Mouse (Mus musculus) MEL (cell line): Measurements from ENCODE around the gene S100a16. TPM values are rescaled to one million over a fixed set of nuclear protein-coding genes. Genes with fewer than 3 reads are reported as not detected.

Source experiments
- DNase-seq: peaks from one replicate; pipeline ENCODE4 v3.0.0; 2011; ENCODE audit warnings: low read depth, low spot score
- H3K27ac ChIP-seq: 2 replicates; pipeline ENCODE4 v1.5.1; 2012; ENCODE audit warnings: low read depth, mild to moderate bottlenecking, control low read depth, low read length, moderate library complexity; ENCODE audit not compliant: control insufficient read depth
- H3K27me3 ChIP-seq, 2 experiments: fragments of 150-350 bp in 1 of 2; sonication (generic) in 1 of 2; 2 replicates each; pipeline ENCODE4 v1.6.1; 2012; ENCODE audit warnings: low read length in 2 of 2, mild to moderate bottlenecking in 2 of 2, improper control_type of control experiment in 1 of 2, moderate library complexity in 1 of 2; ENCODE audit not compliant: insufficient read depth in 2 of 2, control insufficient read depth in 1 of 2
- H3K36me3 ChIP-seq, 2 experiments: 2 replicates each; pipeline ENCODE4 v1.6.1; 2012 to 2014; ENCODE audit warnings: low read length in 2 of 2, improper control_type of control experiment in 1 of 2, inconsistent platforms in 1 of 2, mild to moderate bottlenecking in 1 of 2; ENCODE audit not compliant: insufficient read depth in 2 of 2, control insufficient read depth in 1 of 2
- H3K4me1 ChIP-seq, 2 experiments: fragments of 150-350 bp in 1 of 2; sonication (generic) in 1 of 2; 2 replicates each; pipeline ENCODE4 v1.6.1; 2012; ENCODE audit warnings: low read length in 2 of 2, improper control_type of control experiment in 1 of 2, mild to moderate bottlenecking in 1 of 2; ENCODE audit not compliant: insufficient read depth in 2 of 2, control insufficient read depth in 1 of 2
- H3K4me3 ChIP-seq, 2 experiments: fragments of 150-350 bp in 1 of 2; sonication (generic) in 1 of 2; 2 replicates each; pipeline ENCODE4 v1.5.1; 2012; ENCODE audit warnings: low read depth in 2 of 2, low read length in 2 of 2, mild to moderate bottlenecking in 2 of 2, moderate library complexity in 2 of 2, control low read depth in 1 of 2, improper control_type of control experiment in 1 of 2; ENCODE audit not compliant: control insufficient read depth in 1 of 2, insufficient read depth in 1 of 2
- H3K79me2 ChIP-seq: 2 replicates; pipeline ENCODE4 v1.6.1; 2012; ENCODE audit warnings: mild to moderate bottlenecking, low read length, moderate library complexity; ENCODE audit not compliant: control insufficient read depth, poor library complexity, insufficient read depth
- H3K9ac ChIP-seq: 2 replicates; pipeline ENCODE4 v1.6.1; 2012; ENCODE audit warnings: low read depth, mild to moderate bottlenecking, control low read depth, low read length, moderate library complexity; ENCODE audit not compliant: control insufficient read depth, poor library complexity, severe bottlenecking
- H3K9me3 ChIP-seq: fragments of 150-350 bp; sonication (generic); replicated peaks from 2 replicates; pipeline ENCODE4 v1.6.1; 2012; ENCODE audit warnings: mild to moderate bottlenecking, low read length, improper control_type of control experiment, moderate library complexity; ENCODE audit not compliant: insufficient read depth
- BHLHE40 ChIP-seq: IDR thresholded peaks from 2 replicates; pipeline ENCODE4 v1.6.1; 2012; ENCODE audit warnings: low read depth, mild to moderate bottlenecking, inconsistent platforms, low read length, improper control_type of control experiment, borderline replicate concordance
- ELF1 ChIP-seq: IDR thresholded peaks from 2 replicates; pipeline ENCODE4 v1.6.1; 2014; ENCODE audit warnings: low read depth, mild to moderate bottlenecking, inconsistent platforms, low read length, improper control_type of control experiment, moderate library complexity
- EP300 ChIP-seq, 2 experiments: IDR thresholded peaks; 2 replicates each; pipeline ENCODE4 v1.6.1; 2011; ENCODE audit warnings: improper control_type of control experiment in 2 of 2, low read length in 2 of 2, low read depth in 1 of 2, mild to moderate bottlenecking in 1 of 2
- GABPA ChIP-seq: IDR thresholded peaks from 2 replicates; pipeline ENCODE4 v1.6.1; 2012; ENCODE audit warnings: low read depth, mild to moderate bottlenecking, inconsistent platforms, low read length, improper control_type of control experiment, moderate library complexity
- GATA1 ChIP-seq: IDR thresholded peaks from 2 replicates; pipeline ENCODE4 v1.6.1; 2011; ENCODE audit warnings: low read depth, low read length, improper control_type of control experiment
- KAT2A ChIP-seq: conservative IDR thresholded peaks from 2 replicates; pipeline ENCODE4 v1.6.1; 2012; ENCODE audit warnings: low read depth, low read length, improper control_type of control experiment, inconsistent platforms
- MAX ChIP-seq: IDR thresholded peaks from 2 replicates; pipeline ENCODE4 v1.6.1; 2011; ENCODE audit warnings: low read length, improper control_type of control experiment
- MEF2A ChIP-seq: IDR thresholded peaks from 2 replicates; pipeline ENCODE4 v1.6.1; 2014; ENCODE audit warnings: low read depth, mild to moderate bottlenecking, inconsistent platforms, low read length, improper control_type of control experiment; ENCODE audit not compliant: poor library complexity, insufficient replicate concordance, severe bottlenecking; ENCODE audit errors: extremely low read depth
- MXI1 ChIP-seq: IDR thresholded peaks from 2 replicates; pipeline ENCODE4 v1.6.1; 2011; ENCODE audit warnings: mild to moderate bottlenecking, low read depth, low read length, improper control_type of control experiment
- MYB ChIP-seq: IDR thresholded peaks from 2 replicates; pipeline ENCODE4 v1.6.1; 2011; ENCODE audit warnings: mild to moderate bottlenecking, low read depth, low read length, improper control_type of control experiment
- MYC ChIP-seq: IDR thresholded peaks from 2 replicates; pipeline ENCODE4 v1.6.1; 2011; ENCODE audit warnings: low read depth, mild to moderate bottlenecking, low read length, improper control_type of control experiment, moderate library complexity
- NELFE ChIP-seq: IDR thresholded peaks from 2 replicates; pipeline ENCODE4 v1.6.1; 2011; ENCODE audit warnings: low read depth, low read length, improper control_type of control experiment
- NRF1 ChIP-seq: IDR thresholded peaks from 2 replicates; pipeline ENCODE4 v1.6.1; 2014; ENCODE audit warnings: low read depth, mild to moderate bottlenecking, inconsistent platforms, low read length, improper control_type of control experiment, moderate library complexity; ENCODE audit not compliant: poor library complexity, insufficient read depth, severe bottlenecking
- POLR2AphosphoS5 ChIP-seq: IDR thresholded peaks from 2 replicates; pipeline ENCODE4 v1.6.1; 2012; ENCODE audit warnings: low read depth, borderline replicate concordance, mild to moderate bottlenecking, inconsistent platforms, low read length, moderate library complexity, mixed read lengths
- RAD21 ChIP-seq: IDR thresholded peaks from 2 replicates; pipeline ENCODE4 v1.6.1; 2011; ENCODE audit warnings: mild to moderate bottlenecking, low read depth, low read length, improper control_type of control experiment
- RCOR1 ChIP-seq: IDR thresholded peaks from 2 replicates; pipeline ENCODE4 v1.6.1; 2012; ENCODE audit warnings: low read depth, mild to moderate bottlenecking, inconsistent platforms, low read length, improper control_type of control experiment
- TAL1 ChIP-seq: IDR thresholded peaks from 2 replicates; pipeline ENCODE4 v1.6.1; 2012; ENCODE audit warnings: mild to moderate bottlenecking, inconsistent platforms, low read length, moderate library complexity, mixed read lengths
- UBTF ChIP-seq: IDR thresholded peaks from 2 replicates; pipeline ENCODE4 v1.6.1; 2012; ENCODE audit warnings: low read depth, mild to moderate bottlenecking, inconsistent platforms, low read length, improper control_type of control experiment, moderate library complexity, borderline replicate concordance; ENCODE audit not compliant: insufficient read depth
- USF1 ChIP-seq: IDR thresholded peaks from 2 replicates; pipeline ENCODE4 v1.6.1; 2014; ENCODE audit warnings: low read depth, mild to moderate bottlenecking, inconsistent platforms, low read length, improper control_type of control experiment, moderate library complexity
- ZMIZ1 ChIP-seq: IDR thresholded peaks from 2 replicates; pipeline ENCODE4 v1.6.1; 2012; ENCODE audit warnings: low read depth, mild to moderate bottlenecking, inconsistent platforms, low read length, improper control_type of control experiment, moderate library complexity
- polyA plus RNA-seq, 2 experiments: library from polyadenylated mRNA; stranded (reverse) in 1 of 2; unstranded in 1 of 2; fragments of >175 nt in 1 of 2; fragments of >200 nt in 1 of 2; gene quantifications; 2 replicates each; pipeline versions ENCODE4 v1.2.1 to v1.2.4; 2012; ENCODE audit warnings: low replicate concordance in 2 of 2, low read depth in 1 of 2; ENCODE audit not compliant: insufficient read length in 2 of 2, insufficient read depth in 1 of 2, missing spikeins in 1 of 2
- total RNA-seq: library from RNA; depleted of rRNA; stranded (reverse); fragments of 300-350 nt; gene quantifications from 2 replicates; pipeline ENCODE4 v1.2.3, GENCODE M21; 2012; rRNA removed

Gene S100a16
- total RNA-seq (not detected in 2 replicates), polyA plus RNA-seq (not detected)

GRCm38 (mm10) chr3:90537141-90537904 lies at the start of gene S100a16:
TSS of gene S100a16 (plus strand) at chr3:90537254.
- Histone ChIP-seq H3K79me2 (no peaks in the 10 kb centered on the region), H3K9ac (no peak within 1 kb of the TSS), H3K9me3 (no peaks in the 10 kb centered on the region), H3K27me3 (peaks cover 17 to 18% of the 10 kb centered on the region in 2 experiments), H3K4me1 (no peaks in the 10 kb centered on the region), H3K27ac (no peak within 1 kb of the TSS), H3K36me3 (no peaks in the 10 kb centered on the region)
- DNase-seq, result no peak
- no peak for TF ChIP-seq POLR2AphosphoS5
- TF ChIP-seq ZMIZ1, result no peak
- no peak for TF ChIP-seq NRF1
- TF ChIP-seq MAX, result no peak
- TF ChIP-seq MXI1, result no peak
- no peak for TF ChIP-seq RCOR1
- TF ChIP-seq EP300 (IDR thresholded peaks at IDR 0.05; ENCODE audit: low read depth in 1 of 2, low read length in 2 of 2), result no peak
- no peak for TF ChIP-seq ELF1
- no peak for TF ChIP-seq GATA1
- no peak for TF ChIP-seq TAL1
- TF ChIP-seq MEF2A, result no peak
- no peak for TF ChIP-seq UBTF
- no peak for TF ChIP-seq NELFE
- TF ChIP-seq USF1, result no peak
- no peak for TF ChIP-seq RAD21
- TF ChIP-seq MYC, result no peak
- no peak for TF ChIP-seq GABPA
- TF ChIP-seq KAT2A, result no peak
- TF ChIP-seq BHLHE40, result no peak
- TF ChIP-seq MYB, result no peak
- TF ChIP-seq, all 39 proteins: peak for 0
- H3K4me3 ChIP-seq, result no peak within 1 kb of the TSS
